Mouse (Mus musculus) embryonic fibroblast, embryonic 13.5 days (primary cell): ENCODE results near the gene Afg1l. TPM values are rescaled to one million over a fixed set of nuclear protein-coding genes. Genes with fewer than 3 reads are reported as not detected.

Experiments
- H3K27ac ChIP-seq: 2 replicates; pipeline ENCODE4 v1.5.1; 2012; ENCODE audit warnings: low read length, control low read depth, inconsistent platforms; ENCODE audit not compliant: insufficient read depth
- H3K4me1 ChIP-seq: 2 replicates; pipeline ENCODE4 v1.6.1; 2011; ENCODE audit warnings: low read length; ENCODE audit not compliant: control insufficient read depth, insufficient read depth
- H3K4me3 ChIP-seq: 2 replicates; pipeline ENCODE4 v1.5.1; 2011; ENCODE audit warnings: mild to moderate bottlenecking, control low read depth, low read length; ENCODE audit not compliant: insufficient read depth
- CTCF ChIP-seq: IDR thresholded peaks from 2 replicates; pipeline ENCODE4 v1.5.1; 2011; ENCODE audit warnings: mild to moderate bottlenecking, control low read depth, low read length, moderate library complexity, borderline replicate concordance; ENCODE audit not compliant: insufficient read depth
- POLR2A ChIP-seq: IDR thresholded peaks from 2 replicates; pipeline ENCODE4 v1.6.1; 2011; ENCODE audit warnings: low read depth, mild to moderate bottlenecking, control low read depth, low read length, moderate library complexity
- polyA plus RNA-seq: library from polyadenylated mRNA; stranded (reverse); fragments of >200 nt; gene quantifications from 2 replicates; pipeline ENCODE4 v1.2.4, GENCODE M21; 2011; ENCODE audit warnings: low read depth; ENCODE audit not compliant: missing spikeins, insufficient read length

Gene Afg1l
- polyA plus RNA-seq, 1 experiment = 5.7 TPM

GRCm38 (mm10) chr10:42269281-42270025 lies 208.9 kb downstream of the Afg1l start:
- TF ChIP-seq POLR2A (no peak), CTCF (no peak)

GRCm38 (mm10) chr10:42267811-42268545 lies 210.4 kb downstream of the Afg1l start:
- H3K4me3 ChIP-seq = no peak overlapping the region
- no peak overlapping the region for H3K27ac ChIP-seq
- TF ChIP-seq POLR2A (no peak), CTCF (no peak)
- H3K4me1 ChIP-seq = peaks cover 12% of the 10 kb centered on the region

More at GRCm38 (mm10) chr10:42269281-42270025, 208.9 kb downstream of the Afg1l start:
- Histone ChIP-seq H3K4me1 (peaks cover 12% of the 10 kb centered on the region), H3K4me3 (no peak overlapping the region), H3K27ac (no peak overlapping the region)

GRCm38 (mm10) chr10:42265021-42265689 lies 213.2 kb downstream of the Afg1l start:
- TF ChIP-seq POLR2A (no peak), CTCF (no peak)
- 0 out of 2 replicates have a peak, but pooled peaks cover 9% of the 10 kb centered on the region for H3K4me1 ChIP-seq
- H3K4me3 ChIP-seq = no peak overlapping the region
- no peak overlapping the region for H3K27ac ChIP-seq

GRCm38 (mm10) chr10:42264195-42264594 lies 214.2 kb downstream of the Afg1l start:
- 0 out of 2 replicates have a peak, but pooled peaks cover 3% of the 10 kb centered on the region for H3K4me1 ChIP-seq
- H3K27ac ChIP-seq = no peak overlapping the region
- no peak for TF ChIP-seq POLR2A
- TF ChIP-seq CTCF = no peak
- no peak overlapping the region for H3K4me3 ChIP-seq

- Histone ChIP-seq H3K4me3 (no peak overlapping the region), H3K27ac (no peak overlapping the region), H3K4me1 (0 out of 2 replicates have a peak, but pooled peaks cover 3% of the 10 kb centered on the region)
- TF ChIP-seq POLR2A = no peak
- no peak for TF ChIP-seq CTCF
These were observed 214.7 kb downstream of the Afg1l start for GRCm38 (mm10) chr10:42263701-42264100.

Other genes with a start within 250 kb of the Afg1l start
- gene Foxo3, start 201.8 kb downstream of the Afg1l start, polyA plus RNA-seq = 29.3 and 30.2 TPM in 2 replicates
- 209 and 221 TPM in 2 replicates for gene Snx3, start 23.5 kb upstream of the Afg1l start, polyA plus RNA-seq
- gene Nr2e1, start 105.1 kb upstream of the Afg1l start, polyA plus RNA-seq = not detected in 2 replicates
- gene Ostm1, start 105.3 kb upstream of the Afg1l start, polyA plus RNA-seq = 22.5 and 25.1 TPM in 2 replicates